Mouse (Mus musculus) heart, embryonic 14.5 days (tissue): ENCODE results near the gene Gm49405. TPM values are rescaled to one million over a fixed set of nuclear protein-coding genes. Genes with fewer than 3 reads are reported as not detected.

ENCODE experiments used
- ATAC-seq: fragments of 200-750 bp; cut with Nextera tagmentation; 2 replicates; pipeline ENCODE4 v1.8.0; 2017; ENCODE audit warnings: low read depth, moderate TSS enrichment; ENCODE audit not compliant: insufficient number of reproducible peaks, insufficient read depth, low FRiP score
- H3K27ac ChIP-seq, 2 experiments: fragments of 200-500 bp in 1 of 2; fragments of 300-500 bp in 1 of 2; sonication (generic) in 1 of 2; replicated peaks in 1 of 2; 2 replicates each; pipeline ENCODE4 v1.5.1; 2012 to 2014; ENCODE audit warnings: low read depth in 2 of 2, low read length in 2 of 2, control low read depth in 1 of 2, mild to moderate bottlenecking in 1 of 2, mixed read lengths in 1 of 2; ENCODE audit not compliant: control insufficient read depth in 1 of 2, insufficient read depth in 1 of 2
- H3K27me3 ChIP-seq: fragments of 300-500 bp; sonication (generic); 2 replicates; pipeline ENCODE4 v1.6.1; 2014; ENCODE audit warnings: mild to moderate bottlenecking, low read length, control low read depth; ENCODE audit not compliant: control insufficient read depth, insufficient read depth
- H3K36me3 ChIP-seq: fragments of 300-500 bp; sonication (generic); 2 replicates; pipeline ENCODE4 v1.6.1; 2014; ENCODE audit warnings: mild to moderate bottlenecking, control low read depth, low read length, mixed read lengths; ENCODE audit not compliant: control insufficient read depth, insufficient read depth
- H3K4me1 ChIP-seq, 2 experiments: fragments of 200-500 bp in 1 of 2; fragments of 300-500 bp in 1 of 2; sonication (generic) in 1 of 2; 2 replicates each; pipeline ENCODE4 v1.6.1; 2012 to 2014; ENCODE audit warnings: low read length in 2 of 2, control low read depth in 1 of 2, mixed read lengths in 1 of 2; ENCODE audit not compliant: control insufficient read depth in 2 of 2, insufficient read depth in 2 of 2
- H3K4me2 ChIP-seq: fragments of 300-500 bp; sonication (generic); 2 replicates; pipeline ENCODE4 v1.6.1; 2014; ENCODE audit warnings: mild to moderate bottlenecking, low read length
- H3K4me3 ChIP-seq, 2 experiments: fragments of 200-500 bp in 1 of 2; fragments of 300-500 bp in 1 of 2; sonication (generic) in 1 of 2; 2 replicates each; pipeline ENCODE4 v1.5.1; 2012 to 2014; ENCODE audit warnings: low read length in 2 of 2, mild to moderate bottlenecking in 2 of 2, control low read depth in 1 of 2, low read depth in 1 of 2, moderate library complexity in 1 of 2; ENCODE audit not compliant: control insufficient read depth in 1 of 2, insufficient read depth in 1 of 2
- H3K9ac ChIP-seq: fragments of 300-500 bp; sonication (generic); 2 replicates; pipeline ENCODE4 v1.6.1; 2014; ENCODE audit warnings: mild to moderate bottlenecking, low read length
- H3K9me3 ChIP-seq: fragments of 300-500 bp; sonication (generic); 2 replicates; pipeline ENCODE4 v1.6.1; 2016; ENCODE audit warnings: low read length, control low read depth; ENCODE audit not compliant: control insufficient read depth
- WGBS: fragments of 180-500 bp; shearing (Covaris S2); extraction: QIAGEN DNeasy Blood & Tissue Kit; methylation state at CpG from one replicate; pipeline ENCODE4 v1.1.7; 2014; 5-methylcytosine and 5-hydroxymethylcytosine counted together
- polyA plus RNA-seq: library from polyadenylated mRNA; unstranded; fragments of >200 nt; fragmentation: Nextera tagmentation; extraction: Ambion mirVana; gene quantifications from 2 replicates; pipeline ENCODE4 v1.2.1, GENCODE M21; 2014

Gene Gm49405
- polyA plus RNA-seq, 1 experiment from 2014 or later = 4.3 TPM

GRCm38 (mm10) chr19:3996106-3996505 is 4.3 kb upstream of the Gm49405 start:
- no peak overlapping the region for H3K4me2 ChIP-seq
- ATAC-seq = no peak
- no peaks in the 10 kb centered on the region for H3K27me3 ChIP-seq
- no peaks in the 10 kb centered on the region for H3K36me3 ChIP-seq
- no peaks in the 10 kb centered on the region for H3K9me3 ChIP-seq
- no peak overlapping the region for H3K9ac ChIP-seq
- WGBS = 73% methylated on average over 7 of the region's 7 CpGs
- H3K27ac ChIP-seq = no peak overlapping the region
- peaks cover 5 to 10% of the 10 kb centered on the region in 2 experiments for H3K4me1 ChIP-seq
- H3K4me3 ChIP-seq = no peak overlapping the region

GRCm38 (mm10) chr19:3996747-3997146 is 3.7 kb upstream of the Gm49405 start:
- no peaks in the 10 kb centered on the region for H3K9me3 ChIP-seq
- no peaks in the 10 kb centered on the region for H3K27me3 ChIP-seq
- WGBS = 75% methylated on average over 8 of the region's 8 CpGs
- no peak overlapping the region for H3K4me2 ChIP-seq
- no peak for ATAC-seq
- no peaks in the 10 kb centered on the region for H3K36me3 ChIP-seq
- no peak overlapping the region for H3K27ac ChIP-seq
- H3K4me1 ChIP-seq = peaks cover 11 to 16% of the 10 kb centered on the region in 2 experiments
- no peak overlapping the region for H3K4me3 ChIP-seq
- H3K9ac ChIP-seq = no peak overlapping the region

GRCm38 (mm10) chr19:3997231-3997630 is 3.2 kb upstream of the Gm49405 start:
- Histone ChIP-seq H3K4me3 (no peak overlapping the region), H3K27ac (no peak overlapping the region), H3K36me3 (no peaks in the 10 kb centered on the region), H3K9ac (no peak overlapping the region), H3K27me3 (no peaks in the 10 kb centered on the region), H3K9me3 (no peaks in the 10 kb centered on the region), H3K4me2 (no peak overlapping the region), H3K4me1 (peaks cover 16 to 21% of the 10 kb centered on the region in 2 experiments)
- no peak for ATAC-seq
- WGBS = 43% methylated on average over 8 of the region's 8 CpGs

- Histone ChIP-seq H3K27me3 (no peaks in the 10 kb centered on the region), H3K27ac (no peak overlapping the region), H3K4me2 (no peak overlapping the region), H3K36me3 (no peaks in the 10 kb centered on the region), H3K4me3 (no peak overlapping the region), H3K4me1 (peaks cover 25 to 31% of the 10 kb centered on the region in 2 experiments), H3K9me3 (no peaks in the 10 kb centered on the region), H3K9ac (no peak overlapping the region)
- WGBS = 74% methylated on average over 8 of the region's 8 CpGs
- no peak for ATAC-seq
Observed at GRCm38 (mm10) chr19:3998335-3998734, 2.1 kb upstream of the Gm49405 start.

GRCm38 (mm10) chr19:3999121-3999730 is 1.2 kb upstream of the Gm49405 start:
- Histone ChIP-seq H3K27me3 (no peaks in the 10 kb centered on the region), H3K9ac (peak overlapping the region; percentile 91), H3K9me3 (no peaks in the 10 kb centered on the region), H3K36me3 (no peaks in the 10 kb centered on the region), H3K4me1 (peaks cover 33 to 36% of the 10 kb centered on the region in 2 experiments), H3K27ac (no peak overlapping the region), H3K4me2 (peak overlapping the region; percentile 86), H3K4me3 (peak overlapping the region in 1 of 2 experiments; percentile 74; a peak in 2 of 4 replicates)
- ATAC-seq = no peak
- WGBS = 85% methylated on average over 9 of the region's 9 CpGs

GRCm38 (mm10) chr19:4000949-4001525 is 611 bp downstream of the Gm49405 start:
- Histone ChIP-seq H3K9me3 (no peaks in the 10 kb centered on the region), H3K4me1 (peaks cover 44 to 49% of the 10 kb centered on the region in 2 experiments), H3K4me2 (peak overlapping the region; percentile 86), H3K27ac (peak overlapping the region; percentile 95 to 99), H3K4me3 (peak overlapping the region; percentile 68 to 74), H3K27me3 (no peaks in the 10 kb centered on the region), H3K36me3 (peaks cover 14% of the 10 kb centered on the region), H3K9ac (peak overlapping the region; percentile 91)
- WGBS = 17% methylated on average over 17 of the region's 17 CpGs
- ATAC-seq = no peak

GRCm38 (mm10) chr19:4001752-4002151 is 1.3 kb downstream of the Gm49405 start:
- H3K4me3 ChIP-seq = 0 out of 4 replicates have a peak overlapping the region, but pooled peaks of 1 of the 2 experiments have one; percentile 74
- H3K4me2 ChIP-seq = peak overlapping the region; percentile 86
- H3K36me3 ChIP-seq = peaks cover 21% of the 10 kb centered on the region
- no peaks in the 10 kb centered on the region for H3K9me3 ChIP-seq
- peaks cover 44 to 49% of the 10 kb centered on the region in 2 experiments for H3K4me1 ChIP-seq
- WGBS = 60% methylated on average over 5 of the region's 5 CpGs
- ATAC-seq = no peak
- peak overlapping the region; percentile 95 to 99 for H3K27ac ChIP-seq
- peak overlapping the region; percentile 91; the same call in 1 of the 2 replicates for H3K9ac ChIP-seq
- H3K27me3 ChIP-seq = no peaks in the 10 kb centered on the region
